Mouse (Mus musculus) retina, postnatal 1 day (tissue): ENCODE results near the gene Sema6d.

Experiments used
- DNase-seq: peaks from one replicate; pipeline ENCODE4 v3.0.0-alpha.2; 2012

The Sema6d gene

DNA sequence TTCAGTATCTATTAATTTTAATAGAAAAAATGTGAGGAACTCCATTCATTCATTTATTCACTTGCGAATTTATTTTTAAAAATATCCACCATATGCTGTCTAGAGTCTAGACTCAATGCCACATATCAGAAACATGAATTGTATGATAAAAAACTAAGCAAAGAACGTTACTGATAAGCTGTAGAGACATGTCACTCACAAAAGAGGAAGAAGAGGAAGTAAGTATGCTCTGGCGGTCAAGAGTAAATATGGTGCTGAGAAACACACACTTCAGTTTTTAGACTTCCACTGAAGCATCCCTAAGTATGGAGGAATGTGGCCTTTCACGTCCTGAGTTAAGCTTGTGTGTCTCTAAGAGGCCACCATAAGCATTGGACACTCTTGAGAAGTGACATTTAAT is 484.0 kb downstream of the Sema6d start:
- DNase-seq: no peak

DNA sequence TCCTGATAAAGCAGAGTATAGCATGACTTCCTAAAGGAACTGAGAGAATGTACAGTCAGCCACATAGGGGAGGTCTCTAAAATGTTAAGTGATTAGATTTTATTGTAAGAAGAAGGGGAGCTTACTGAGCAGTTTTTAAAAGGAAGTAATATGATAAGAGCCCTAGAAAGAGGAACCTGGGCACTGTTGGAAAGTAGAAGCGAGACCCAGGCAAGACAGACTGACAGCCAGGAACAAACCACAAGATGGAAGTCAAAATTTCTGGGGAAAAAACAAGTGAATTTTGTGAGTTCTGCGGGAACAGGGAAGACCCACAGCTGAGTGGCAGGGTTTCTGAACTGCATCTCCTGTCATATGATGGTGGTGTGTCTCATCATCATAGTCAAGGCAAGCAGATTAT is 486.3 kb downstream of the Sema6d start:
- no peak for DNase-seq

DNA sequence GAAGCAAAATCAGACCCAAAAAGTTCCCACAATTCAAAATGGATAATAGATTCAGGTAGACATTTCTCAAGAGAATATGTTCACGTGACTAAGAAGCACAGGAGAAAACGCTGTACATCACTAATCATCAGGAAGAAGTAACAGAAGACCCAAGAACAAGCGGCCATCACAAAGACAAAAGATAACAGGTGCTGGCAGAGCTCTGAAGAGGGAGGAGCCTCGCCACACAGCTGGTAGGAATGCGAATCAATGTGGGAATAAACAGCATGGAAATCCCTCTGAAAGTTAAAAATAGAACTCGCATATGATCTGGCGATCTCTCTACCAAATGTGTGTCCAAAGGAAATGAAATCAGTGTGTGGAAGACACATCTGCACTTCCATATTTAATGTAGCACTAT is 493.8 kb downstream of the Sema6d start:
- DNase-seq: no peak

DNA sequence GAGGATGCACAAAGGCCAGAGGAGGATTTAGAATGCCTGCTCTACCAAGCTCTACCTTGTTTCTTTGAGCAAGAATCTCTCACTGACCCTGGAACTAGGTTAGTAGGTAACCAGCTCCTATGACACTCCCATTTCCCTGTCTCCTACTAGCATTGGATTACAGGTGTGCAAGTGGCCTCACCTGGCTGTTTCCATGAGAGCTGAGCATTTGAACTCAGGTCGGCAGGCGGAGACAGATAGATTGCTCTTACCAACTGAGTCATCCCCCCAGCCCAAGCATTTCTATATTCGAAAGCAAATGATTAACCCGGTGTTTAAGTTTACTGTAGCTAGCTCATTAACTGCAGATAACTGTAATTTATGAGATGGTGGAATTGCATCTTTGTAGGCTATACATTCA is 503.0 kb downstream of the Sema6d start:
- no peak for DNase-seq

DNA sequence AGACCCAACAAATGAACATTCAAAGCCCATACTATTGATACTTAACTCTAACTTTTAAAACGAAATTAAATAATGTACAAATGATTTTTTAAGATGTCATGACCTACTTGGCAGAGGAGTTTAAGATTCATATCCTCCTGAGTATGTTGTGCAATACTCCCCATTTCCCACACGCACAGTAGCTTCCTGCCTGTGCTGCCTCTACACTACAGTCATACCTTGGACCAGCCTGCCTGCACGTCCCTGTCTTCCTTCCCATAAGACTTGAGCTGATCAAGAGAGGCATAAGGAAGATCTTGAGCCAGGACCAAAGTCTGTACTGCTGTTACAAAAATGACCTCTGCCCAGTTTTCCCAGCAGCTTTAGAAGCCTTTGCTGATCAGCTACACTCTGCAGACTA is 509.2 kb downstream of the Sema6d start:
- DNase-seq: no peak

DNA sequence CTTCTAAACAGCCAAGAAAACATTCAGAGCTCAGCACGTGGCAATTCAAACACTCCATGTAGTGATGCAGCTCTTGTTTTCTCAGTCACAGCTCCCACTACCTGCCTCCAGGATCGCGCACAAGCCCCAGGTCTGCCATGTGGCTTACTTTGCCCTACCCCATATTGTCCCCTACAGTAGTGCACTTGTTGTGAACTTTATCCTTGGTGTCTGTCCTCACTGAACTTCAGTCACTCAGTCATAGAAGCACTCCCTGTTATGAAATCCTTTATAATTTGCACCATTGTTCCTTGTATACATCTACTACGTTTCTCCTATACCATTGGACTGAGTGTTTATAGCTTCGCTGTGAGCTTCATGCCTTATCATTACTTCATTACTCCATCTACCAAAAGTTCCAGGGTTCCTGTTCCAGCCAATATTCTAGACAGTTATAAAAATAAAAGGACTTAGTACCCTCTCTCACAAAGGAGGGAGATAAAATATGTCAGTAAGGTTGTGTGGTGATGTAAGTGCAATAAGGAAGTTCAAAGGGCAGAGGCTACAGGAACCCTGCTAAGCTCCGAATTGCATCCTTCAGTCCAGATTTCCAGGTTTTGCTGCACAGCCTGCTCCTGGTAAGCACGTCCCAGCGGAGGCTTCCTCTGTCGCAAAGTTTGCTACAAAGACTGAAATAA is 512.1 kb downstream of the Sema6d start:
- no peak for DNase-seq

DNA sequence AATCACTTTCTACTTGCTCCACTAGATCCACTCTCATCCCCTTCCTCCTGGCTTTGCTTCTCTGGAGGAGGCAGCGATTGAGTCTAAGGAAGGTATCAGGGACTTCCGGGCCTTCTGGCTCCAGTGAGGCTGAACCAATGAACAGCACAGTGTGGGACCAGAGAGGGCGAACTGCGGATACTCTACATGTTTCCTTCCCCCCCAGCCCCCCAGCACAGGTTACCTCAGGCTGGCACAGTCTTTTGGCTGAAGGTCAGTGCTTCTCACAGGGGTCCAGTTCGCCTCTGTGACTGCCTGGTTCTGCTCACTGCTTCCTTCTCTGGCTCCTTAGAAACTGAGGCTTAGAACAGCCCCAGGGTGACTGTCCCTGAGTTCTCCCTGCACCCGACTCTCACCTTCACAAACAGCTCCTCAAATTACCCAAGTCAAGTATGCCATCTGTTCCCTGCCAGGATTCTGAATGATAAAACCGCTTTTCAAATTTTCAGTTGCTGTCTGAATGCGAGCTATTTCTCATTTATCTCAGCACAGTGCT is 512.7 kb downstream of the Sema6d start:
- DNase-seq: no peak

DNA sequence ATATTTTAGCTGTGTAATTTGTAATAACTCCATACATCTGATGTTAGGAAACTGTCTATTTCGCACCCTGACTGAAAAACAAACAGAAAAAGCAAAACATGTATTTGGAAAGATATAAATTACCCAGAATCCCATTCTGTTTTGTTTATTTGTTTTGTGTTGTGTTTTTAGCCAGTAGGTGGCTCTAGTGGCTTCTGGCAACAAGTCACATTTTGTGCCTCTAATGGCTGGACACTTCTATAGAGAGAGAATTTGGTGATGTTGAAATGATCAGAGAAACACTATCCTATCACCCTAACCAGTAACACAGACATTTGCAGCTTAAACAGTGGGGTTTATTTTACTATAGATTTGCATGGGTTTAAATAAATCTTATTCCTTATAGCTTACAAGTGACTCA is 515.6 kb downstream of the Sema6d start:
- DNase-seq: peak; percentile 36

DNA sequence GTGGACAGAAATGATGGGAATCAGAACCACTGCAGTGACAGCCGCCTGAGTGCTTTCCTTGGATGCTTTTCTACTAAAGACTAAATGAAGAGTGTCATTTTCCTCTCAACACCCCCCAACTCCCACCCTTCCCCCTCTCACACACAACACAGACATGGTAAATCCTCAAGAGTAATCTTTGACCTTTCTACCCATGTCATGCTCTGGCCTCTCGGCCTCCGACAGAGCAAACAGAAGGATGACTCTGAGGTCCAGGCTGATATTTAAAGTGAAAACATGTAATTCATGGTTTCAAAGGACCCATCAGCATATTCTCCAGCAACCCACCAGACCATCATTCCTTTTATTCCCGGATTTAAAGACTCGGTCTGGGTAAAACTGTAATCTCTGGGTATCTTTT is 518.2 kb downstream of the Sema6d start:
- DNase-seq: no peak

DNA sequence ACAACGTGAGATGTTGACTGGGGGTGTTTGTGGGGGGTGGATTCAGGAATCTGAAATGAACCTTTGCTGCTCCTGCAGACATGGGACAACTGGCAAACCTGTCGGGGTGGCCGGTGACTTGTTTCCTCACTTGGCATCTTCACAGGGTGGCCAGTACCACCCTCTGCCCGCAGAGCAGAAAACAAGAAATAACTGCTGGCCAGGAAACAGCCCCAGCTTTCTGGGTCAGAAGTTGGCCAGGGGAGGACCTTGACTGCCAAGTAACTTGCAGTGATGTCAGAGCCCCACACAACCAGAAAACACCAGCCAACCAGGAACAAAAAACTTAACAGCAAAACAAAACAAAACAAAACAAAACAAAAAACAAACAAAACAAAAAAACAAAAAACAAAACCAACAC is 518.8 kb downstream of the Sema6d start:
- DNase-seq: no peak

DNA sequence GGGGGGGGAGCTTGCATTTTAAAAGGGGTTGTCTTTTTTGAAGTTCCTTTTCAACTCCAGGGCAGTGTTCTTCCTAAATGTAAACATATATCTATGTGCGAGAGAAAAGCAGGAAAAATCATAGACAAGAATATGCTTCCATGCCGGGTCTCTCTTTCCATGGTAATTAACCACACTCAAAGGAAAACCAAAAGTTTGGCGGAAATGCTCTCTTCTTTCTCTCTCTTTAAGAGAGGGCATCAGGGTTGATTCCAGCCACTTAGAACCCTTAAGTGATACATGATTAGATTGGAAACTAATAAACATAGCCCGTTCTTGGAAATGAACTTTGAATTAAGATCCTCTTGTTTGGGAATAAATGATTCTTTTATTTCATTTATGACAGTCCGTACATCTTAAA is 519.2 kb downstream of the Sema6d start:
- no peak for DNase-seq

DNA sequence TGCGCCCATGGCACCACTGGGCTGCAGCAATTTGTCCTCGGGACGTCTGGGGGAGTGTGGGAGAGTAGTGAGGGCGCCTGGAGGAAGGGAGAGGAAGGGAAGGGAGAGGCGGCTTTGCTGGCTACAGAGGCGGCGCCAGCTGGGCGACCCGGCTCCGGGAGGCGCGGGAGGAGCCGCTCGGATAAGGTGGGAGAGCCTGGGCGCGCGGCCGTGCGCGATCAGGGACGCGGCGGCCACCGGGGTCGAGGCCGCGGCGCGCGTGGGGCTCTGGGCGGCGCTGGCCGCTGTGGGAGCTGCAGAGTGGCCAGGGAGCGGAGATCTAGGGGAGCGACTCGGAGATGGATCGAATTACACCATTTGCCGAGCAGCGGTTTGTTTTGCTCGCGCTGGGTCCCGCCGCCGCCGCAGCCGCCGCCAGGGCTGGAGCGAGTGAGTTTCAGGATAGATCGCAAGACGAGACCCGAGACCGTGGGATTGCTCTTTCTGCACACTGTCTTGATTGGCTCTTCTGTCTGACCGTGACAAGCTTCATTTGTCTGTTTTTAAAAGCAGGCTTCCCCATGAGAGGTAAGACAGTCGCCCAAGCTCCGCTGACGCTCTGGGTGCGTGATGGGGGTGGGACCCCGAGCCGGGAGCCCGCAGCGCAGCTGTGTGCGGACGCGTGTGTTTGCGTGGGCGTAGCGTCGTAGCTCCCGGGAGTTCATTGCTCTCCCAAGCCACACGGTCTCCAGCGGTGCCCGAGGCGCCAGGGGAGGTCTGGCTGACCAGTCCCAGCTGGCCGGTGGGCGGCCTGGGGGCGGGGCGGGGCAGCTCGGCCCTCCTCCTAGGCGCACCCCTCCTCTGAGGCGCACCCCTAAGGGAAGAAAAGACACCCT is 520.2 kb downstream of the Sema6d start:
- DNase-seq: peak; percentile 80

DNA sequence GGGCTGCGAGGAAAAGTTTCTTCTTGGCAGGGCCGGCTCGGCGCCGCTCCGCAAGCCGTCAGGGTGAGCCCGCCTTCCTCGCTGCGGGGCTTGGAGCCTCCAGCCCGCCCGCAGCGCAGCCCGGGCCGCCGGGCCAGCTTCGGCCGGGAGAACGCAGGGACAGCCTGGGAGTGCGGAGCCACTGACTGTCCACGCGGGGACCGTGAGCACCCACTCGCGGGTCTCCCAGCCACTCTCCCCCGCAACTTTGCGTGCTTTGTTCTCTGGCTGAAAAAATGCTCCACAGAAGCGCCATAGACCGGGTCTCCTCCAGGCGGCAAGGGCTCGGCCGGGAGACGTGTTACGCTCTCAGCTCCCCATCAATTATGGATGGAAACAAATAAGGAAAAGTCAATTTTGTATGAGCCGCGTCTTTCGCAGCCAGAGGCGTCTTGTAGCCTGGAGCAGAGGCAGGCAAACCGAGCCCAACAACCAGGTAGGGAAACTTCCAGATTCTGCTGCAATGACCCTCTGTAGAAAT is 520.9 kb downstream of the Sema6d start:
- no peak for DNase-seq

DNA sequence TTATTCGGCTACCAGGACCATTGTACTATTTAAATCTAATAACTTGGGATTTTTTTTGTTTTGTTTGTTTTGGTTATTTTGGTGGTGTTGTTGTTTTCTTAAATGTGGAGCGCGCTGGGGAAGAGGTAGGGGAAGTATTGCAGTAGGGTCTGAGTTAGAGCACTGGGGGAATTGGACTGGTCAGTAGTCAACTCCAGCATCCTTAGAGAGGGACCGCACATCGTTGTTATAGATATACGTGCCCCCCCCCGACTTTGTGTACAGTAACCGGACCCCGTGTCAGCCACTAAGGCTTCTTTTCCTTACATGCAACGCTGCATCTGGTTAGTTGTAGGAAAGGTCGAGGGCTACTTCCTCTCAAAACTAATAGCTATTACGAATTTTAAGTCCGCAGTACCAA is 521.5 kb downstream of the Sema6d start:
- DNase-seq: no peak

DNA sequence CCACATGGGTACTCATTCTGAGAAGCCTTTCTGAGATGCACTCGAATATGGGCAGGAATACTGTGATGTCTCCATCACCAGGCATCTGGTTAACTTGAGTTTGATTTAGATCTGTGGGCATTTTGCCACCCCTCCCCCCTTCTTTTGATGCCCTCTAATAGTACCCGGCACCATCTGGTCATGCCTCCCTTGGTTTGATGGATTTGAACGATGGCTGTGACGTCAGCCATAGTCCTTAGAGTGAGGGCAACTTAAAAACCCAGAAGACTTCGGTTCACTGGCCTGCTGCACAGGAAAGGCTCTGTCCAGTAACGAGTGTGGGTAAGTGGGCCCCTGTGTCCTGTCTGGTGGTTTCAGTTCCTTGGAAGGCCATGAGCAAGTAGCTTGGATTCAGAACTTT is 522.5 kb downstream of the Sema6d start:
- peak; percentile 50 for DNase-seq

DNA sequence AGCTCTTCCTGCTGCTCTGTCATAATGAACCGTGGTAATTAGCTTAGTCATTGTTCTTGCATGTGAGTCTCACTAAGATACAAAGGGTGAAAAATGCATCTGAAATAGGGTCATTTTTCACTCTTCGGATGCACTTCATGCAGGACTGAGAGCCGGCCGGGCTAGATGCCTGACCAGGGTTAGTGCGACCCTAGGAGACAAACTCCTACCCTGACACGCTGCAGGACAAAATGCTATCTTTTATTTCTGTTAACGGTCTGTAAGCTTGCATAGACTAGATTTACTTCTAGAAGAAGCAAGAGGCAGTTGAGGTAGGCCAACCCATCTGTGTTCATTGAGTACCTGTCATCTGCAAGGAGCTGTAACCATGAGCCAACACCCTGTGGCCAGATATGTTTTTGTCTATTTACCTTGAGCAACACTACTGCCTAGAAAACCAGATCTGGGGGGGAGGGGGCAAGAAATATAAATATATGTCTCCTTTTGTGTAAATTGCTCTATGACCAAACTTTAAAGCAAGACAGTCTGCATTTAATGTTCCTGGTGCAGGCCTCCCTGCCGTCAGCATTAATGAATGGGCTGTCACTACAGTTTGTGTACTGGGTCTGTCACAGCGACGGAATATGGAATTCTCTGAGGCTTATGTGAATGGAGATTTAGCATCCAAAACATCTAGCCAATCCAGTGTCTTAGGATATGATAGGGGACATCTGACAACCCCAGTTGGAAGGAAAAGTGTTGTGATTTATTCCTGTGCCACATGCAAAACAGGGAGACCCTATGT is 523.1 kb downstream of the Sema6d start:
- DNase-seq: no peak

DNA sequence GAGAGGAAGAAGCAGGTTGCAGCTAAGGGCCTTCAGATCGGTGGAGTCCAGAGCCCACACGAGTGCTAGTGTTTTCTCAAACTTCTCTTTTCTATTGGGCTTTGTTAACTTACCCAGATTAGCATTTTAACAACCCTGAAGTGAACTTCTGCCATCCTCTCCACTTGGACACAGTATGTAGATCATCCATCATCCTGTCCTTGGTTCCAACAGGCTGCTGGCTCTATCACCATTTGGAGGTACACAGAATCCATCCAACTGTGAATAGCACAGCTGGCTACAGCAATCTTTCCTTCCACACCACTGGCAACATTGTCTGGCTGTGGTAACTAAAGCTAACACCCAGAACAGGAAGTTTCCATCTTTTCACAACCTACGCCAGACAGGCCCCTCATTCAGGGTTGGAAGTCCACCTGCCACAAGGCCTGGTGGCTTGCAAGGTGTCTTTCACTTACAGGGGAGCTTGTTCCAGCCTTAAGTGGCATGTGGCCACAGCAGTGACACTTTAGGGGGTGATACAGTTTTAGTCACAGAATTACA is 524.0 kb downstream of the Sema6d start:
- no peak for DNase-seq

DNA sequence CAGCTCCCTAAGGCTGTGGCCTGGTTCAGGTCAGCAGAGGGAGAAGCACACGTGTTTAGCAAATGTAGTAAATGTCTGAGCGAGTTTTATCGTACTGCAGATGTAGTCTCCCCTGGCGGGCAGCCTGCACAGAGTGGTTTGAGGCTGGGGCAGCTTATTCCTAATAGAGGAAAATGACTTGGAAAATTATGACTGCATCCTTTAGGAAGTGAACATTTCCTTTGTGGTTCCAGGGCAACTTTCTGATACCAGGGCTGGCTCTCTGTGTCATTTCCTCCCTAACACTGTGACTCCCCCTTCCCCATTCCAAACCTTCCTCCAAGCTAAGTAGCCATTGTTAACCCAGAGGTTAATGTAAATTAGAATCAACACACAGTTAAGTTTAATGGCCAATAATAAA is 527.0 kb downstream of the Sema6d start:
- DNase-seq: no peak

DNA sequence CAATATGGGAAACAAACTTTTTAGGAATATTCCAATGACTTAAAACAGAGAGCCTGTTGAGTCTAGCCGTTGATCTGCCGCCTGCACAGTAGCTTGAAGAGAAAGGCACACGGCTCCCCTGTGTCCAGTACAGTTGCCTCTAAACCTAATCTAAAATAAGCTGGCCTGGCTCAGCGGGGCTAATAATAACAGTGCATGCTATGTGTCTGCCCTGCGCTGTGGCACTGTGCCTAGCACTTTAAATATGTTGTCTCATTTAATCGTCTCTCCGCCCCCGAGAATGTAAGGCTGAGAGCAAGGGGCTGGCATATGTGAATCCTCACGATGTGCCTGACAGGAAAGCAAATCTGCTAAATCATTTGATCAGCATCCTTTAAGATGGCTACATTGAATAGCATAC is 527.7 kb downstream of the Sema6d start:
- no peak for DNase-seq

DNA sequence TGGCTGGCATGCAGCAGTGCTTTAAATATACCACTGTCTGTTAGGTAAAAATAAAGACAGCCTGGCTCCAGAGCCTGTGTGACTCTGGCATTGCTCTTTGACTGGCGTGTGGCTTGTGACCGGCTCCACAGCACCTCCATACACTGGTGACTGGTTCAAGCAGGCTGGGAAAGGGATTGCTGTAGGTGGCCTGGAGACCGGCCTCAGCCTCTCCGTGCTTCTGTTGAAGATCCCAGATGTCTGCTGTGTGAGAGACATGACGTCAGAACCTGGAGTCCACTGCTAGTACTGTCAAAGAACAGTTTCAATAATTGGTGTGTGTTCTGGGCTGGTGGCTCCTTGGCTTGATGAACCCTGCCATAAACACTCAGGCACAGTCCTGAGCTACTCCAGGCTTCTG is 528.3 kb downstream of the Sema6d start:
- DNase-seq: no peak

DNA sequence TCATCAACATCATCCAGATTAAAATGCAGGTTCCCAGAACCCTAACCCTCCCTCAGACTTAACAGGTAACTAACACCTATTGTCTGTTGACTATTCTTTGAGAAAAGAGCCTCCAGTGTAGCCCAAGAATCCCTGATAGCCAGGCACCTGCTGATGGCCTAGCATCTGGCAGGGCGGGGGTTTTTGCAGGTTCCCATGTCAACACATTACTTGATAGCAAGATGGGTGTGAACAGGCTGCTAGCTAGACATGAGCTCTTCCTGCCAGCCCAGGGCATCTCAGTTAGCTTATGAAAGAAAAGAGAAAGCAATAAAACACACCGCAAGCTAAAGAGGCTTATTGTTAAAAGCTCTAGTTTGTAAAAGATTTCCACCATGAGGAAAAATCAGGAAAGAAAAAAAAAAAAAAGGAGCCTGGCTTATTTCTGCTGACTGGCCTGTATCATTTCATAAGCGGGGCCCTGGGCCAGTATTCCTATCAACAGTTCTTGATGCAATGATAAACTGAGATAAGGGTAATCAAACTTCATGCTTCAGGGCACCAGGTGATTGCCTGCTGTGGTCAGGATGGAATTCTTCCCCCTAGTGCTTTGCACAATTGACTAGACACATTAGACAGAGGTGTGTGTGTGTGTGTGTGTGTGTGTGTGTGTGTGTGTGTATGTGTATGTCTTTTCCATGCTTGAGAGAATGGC is 528.9 kb downstream of the Sema6d start:
- no peak for DNase-seq

DNA sequence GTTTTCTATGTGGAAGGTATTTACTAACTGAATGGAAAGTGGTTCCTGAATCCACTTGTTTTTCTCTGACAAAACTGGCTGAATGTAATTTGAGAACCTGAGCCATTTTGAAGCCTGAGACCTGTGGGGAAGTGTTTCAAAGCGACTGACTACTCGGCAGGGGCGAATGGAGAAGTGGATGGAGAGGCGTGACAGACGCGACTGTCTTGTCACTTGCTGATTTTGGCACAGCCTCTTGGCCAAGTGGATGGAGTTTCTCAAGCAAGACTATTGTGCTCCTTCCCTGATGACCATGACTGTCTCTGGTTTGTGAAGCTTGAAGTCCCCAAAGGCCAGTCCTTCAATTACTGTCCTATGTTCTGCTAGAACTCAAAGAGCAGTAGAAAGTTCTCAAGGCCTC is 530.7 kb downstream of the Sema6d start:
- no peak for DNase-seq
